Mouse (Mus musculus) frontal cortex, adult 2 months (tissue): Measurements from ENCODE around the gene 1700013F07Rik. TPM values are rescaled to one million over a fixed set of nuclear protein-coding genes. Genes with fewer than 3 reads are reported as not detected.
"Not testable (repeated sequence)": the region's sequence is repeated elsewhere in the genome, so short reads cannot be mapped to it uniquely, and the experiment has no call there.

Source experiments
- DNase-seq, 2 experiments: peaks; one replicate each; pipeline ENCODE4 v3.0.0; 2022; ENCODE audit warnings: low spot score in 1 of 2; ENCODE audit errors: extremely low spot score in 1 of 2
- polyA plus RNA-seq: library from polyadenylated mRNA; depleted of rRNA; stranded (reverse); fragments of >200 nt; gene quantifications from 2 replicates; pipeline ENCODE4 v1.2.3, GENCODE M21; 2012; rRNA removed

The 1700013F07Rik gene
- polyA plus RNA-seq = 1.2 and 1.4 TPM in 2 replicates

DNA sequence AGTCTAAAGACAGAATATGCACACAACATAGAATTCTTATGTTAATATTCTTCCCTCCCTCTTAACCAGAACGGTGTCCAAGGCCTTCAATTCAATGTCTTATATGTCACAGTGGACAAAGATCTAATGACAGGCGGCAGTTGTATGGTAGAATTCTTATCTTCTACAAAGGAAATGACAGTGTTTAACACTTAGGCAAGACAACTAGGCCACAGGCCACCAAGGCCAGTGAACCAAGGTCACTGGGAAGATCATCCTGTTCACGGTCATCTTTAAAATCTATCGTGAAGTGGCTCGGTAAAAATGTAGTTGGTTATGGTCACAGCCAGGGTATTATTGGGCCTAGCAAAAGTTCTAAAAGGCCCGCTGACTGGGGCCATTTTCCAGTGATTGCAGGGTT, at the start of gene 1700013F07Rik:
Gene 1700013F07Rik, plus strand, starts transcription at position 200 of the 400 bp plus-strand sequence.
- no peak for DNase-seq

DNA sequence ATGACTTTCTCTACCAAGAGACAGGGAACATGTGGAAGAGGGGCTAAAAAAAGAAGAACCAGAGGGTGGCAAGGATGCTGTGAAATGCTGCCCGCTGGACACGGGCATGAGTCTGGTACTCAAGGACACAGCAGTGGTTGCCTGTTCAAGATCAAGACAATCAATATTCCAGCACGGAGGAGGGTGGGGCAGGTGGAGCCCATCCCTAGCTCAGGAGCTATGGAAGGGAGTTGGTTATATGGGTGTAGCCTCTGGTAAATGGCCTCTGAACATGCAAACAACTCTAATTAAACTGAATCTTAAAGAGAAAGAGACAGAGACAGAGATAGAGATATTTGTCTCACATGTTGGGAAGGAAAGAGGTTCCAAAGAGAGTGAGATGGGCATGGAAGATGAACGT, 49.2 kb upstream of the 1700013F07Rik start:
- no peak for DNase-seq

DNA sequence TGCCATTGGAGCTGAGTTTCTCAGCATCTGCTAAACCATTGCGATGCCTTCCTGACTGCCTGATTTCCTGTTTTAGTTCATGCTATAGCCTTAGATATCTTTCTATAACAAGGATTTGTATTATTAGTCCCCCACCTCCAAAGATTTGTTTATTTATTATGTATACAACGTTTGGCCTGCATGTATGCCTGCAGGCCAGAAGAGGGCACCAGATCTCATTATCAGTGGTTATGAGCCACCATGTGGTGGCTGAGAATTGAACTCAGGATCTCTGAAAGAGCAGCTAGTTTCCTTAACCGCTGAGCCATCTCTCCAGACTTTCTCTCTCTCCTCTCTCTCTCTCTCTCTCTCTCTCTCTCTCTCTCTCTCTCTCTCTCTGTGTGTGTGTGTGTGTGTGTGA, 44.0 kb upstream of the 1700013F07Rik start:
- no peak for DNase-seq

DNA sequence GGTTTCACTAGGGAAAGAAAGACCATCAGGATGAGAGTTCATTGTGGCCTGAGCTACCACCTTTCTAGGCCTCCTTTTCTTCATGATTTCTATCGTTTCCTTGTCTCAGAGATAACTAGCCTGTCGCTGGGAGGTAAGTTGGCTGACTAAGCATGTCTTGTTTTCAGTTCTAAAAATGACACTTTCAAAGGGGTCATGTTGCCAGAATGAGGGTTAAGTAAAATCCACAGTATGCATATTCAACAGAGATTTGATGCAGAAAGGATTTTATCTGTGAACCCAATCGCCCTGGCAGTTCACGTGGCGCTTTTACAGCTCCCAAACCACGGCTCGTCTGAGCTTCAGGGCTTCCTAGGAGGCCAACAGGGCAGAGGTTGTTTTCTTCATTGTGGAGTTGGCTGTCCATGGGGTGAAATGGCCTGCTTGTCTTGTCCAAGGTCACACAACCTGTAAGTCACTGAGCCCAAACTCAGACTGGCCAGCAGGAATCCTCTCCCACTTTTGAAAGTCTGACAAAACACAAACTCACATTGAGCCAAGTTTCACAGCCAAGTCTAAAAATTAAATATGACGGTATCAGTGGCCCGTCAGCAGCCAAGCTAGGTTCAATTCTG, 39.0 kb upstream of the 1700013F07Rik start:
- DNase-seq = no peak

DNA sequence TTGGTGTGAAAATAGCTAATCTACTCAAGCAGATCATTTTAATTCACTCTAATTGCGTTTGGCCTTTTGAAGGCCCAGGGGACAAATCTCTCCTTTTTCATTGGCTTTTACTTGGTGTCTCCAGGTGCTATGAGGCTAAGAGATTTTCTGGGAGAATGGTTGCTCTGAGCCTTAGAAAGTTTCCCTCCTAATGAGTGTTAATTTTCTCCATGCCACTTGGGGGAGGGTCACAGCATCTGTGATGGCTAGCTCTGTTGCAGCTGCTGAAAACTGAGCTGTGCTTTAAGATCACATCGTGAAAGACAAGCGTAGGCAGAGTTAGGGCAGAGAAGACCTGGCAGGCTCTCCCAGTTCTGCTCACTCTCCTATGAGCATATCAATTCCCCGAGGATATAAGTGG, 38.5 kb upstream of the 1700013F07Rik start:
- DNase-seq = no peak

DNA sequence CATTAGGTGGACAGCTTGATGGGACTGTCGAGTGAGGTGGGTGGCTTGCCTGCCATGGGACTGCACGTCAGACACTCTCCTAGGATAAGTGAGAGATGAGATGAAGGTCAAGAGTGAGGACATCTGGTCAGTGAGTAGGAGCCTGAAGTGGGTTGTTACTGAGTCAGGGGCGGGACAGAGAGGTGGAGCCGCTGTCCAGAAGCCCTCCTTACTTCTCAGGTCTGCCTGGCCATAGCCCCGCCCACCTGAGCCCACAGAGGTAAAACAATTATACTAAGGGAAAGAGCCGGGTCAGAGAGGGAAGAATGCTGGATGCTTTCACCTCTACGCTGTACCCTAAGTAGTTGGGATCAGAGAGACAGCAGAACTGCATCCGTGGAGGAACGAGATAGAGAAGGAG, 36.3 kb upstream of the 1700013F07Rik start:
- DNase-seq = no peak

DNA sequence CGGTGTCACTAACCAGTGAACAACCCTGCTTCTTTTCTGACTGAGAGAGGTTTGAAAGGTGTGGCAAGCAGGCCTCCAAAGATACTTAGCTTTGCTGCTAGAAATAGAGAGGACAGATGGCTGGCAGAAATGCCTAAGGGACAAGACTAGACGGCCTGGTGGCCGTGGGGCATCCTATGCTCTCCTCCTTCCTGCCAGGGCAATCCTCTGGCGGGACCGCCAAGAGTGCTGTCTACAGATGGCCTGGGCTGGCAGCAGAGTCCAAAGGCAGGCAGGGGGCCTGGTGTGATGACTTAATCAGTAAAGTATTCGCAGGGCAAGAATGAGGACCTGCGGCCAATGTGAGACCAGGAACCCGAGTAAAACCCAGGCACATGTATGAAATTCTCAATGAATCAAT, 34.1 kb upstream of the 1700013F07Rik start:
- no peak for DNase-seq

DNA sequence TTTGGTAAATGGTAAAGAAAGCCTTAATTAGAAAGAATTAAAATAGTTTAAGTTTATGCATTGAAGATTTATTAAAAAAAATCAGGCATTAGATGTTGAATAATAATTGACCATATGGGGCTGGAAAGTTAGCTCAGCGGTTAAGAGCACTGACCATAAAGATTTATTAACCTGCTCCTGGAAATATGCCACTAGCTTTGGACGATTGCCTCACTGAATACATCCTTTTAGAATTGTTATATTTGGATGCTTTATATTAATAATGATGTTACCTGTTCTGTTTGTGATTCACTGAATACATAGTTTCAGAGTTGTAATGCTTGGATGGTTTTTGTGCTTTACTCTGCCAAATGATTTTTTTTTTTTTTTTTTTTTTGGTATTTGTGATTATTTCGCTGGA, 32.5 kb upstream of the 1700013F07Rik start:
- DNase-seq = not testable (repeated sequence)

DNA sequence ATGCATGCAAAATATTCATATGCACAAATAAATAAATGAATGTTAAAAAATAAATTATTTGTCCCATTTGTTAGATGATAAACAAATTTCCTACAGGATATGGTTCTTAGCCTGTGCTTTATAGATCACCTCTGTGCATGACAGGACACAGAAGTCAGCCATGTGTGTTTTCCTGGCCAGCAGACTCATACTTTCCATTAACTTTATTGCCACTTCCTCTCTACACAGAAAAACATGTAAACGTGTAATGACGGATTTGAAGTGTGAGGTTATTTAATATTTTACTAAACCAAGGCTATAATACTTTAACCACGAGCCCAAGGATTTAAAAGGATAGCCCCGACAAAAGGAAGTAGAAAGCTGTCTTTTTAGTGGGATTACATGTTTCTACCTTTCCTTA, 30.0 kb upstream of the 1700013F07Rik start:
- DNase-seq = no peak

DNA sequence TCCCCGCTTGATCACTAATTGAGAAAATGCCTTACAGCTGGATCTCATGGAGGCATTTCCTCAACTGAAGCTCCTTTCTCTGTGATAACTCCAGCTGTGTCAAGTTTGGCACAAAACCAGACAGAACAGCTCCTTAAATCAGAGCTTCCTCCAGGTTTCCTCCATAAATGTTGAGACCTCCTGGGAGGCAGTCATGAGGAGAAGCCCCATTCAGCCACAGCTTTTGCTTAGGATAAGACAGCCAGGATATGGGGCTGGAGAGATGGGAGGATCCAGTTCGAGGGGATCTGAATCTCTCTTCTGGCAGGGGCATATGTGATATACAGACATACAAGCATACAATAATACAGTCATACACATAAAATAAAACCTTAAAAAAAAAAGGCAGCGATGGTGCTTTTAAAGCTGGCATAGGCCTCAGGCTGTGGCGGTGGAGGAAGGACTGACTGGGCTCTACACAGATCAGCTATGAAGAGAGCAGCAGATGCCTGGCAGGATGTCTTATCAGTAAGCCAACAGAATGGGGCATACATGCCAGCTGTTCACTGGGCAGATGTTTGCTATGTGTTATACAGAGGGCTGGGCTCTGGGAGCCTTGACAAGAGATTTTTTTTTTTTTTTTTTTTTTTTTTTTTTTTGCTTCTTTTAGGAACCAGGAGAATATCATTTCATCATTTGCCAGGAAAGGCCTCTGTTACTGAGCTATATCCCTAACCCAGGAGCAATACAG, 25.0 kb upstream of the 1700013F07Rik start:
- no peak for DNase-seq

DNA sequence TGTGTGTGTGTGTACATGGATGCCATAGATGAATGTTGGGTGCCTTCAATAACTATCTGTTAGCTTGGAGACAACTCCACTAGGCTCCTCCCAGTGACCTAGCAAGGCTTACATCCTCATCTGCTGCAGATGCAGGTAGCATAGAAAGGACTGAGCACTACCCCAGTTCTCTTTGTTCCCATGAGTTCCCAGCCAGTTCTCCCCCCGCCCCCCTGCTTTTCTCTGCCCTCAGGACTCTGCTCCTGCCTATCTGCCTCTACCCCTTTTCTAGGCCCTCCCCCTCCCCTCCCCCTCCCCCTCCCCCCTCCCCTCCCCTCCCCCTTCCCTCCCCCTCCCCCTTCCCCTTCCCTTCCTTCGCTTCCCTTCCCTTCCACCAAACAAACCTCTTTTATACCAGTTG, 23.8 kb upstream of the 1700013F07Rik start:
- no peak for DNase-seq

DNA sequence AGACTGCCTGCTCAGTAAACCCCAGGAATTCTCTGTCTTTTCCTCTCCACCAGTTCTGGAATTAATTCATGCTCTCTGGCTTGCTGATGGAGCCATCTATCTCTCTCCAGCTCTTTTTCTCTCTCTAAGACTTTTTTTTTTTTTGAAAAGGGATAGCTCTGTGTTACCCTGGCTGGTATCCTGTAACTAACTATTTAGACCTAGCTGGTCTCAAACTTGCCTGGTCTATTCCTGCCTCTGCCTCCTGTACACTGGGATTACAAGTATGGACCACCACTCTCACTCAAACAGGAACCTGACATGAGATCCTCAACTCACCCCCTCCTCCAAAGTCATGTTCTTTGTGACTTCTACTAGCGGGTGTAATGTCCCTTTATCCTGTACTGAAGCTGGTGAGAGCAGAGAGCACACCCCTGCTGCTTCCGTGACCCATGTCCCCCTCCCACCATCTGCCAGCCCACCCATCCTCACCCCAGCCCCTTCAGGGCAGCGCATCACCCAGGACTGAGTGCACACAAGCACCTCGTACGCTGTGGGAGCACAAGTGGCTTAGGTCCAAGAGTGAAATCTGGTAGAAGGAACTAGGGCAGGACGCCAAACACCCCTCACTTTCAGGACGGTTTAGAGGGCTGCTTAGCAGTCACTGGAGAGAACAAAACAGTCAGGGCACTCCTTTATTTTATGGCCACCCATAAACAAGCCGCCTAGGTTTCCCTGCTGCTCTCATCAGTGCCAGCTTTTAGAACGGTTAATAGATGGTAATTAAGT, 23.1 kb upstream of the 1700013F07Rik start:
- peak in 1 of 2 experiments; percentile 43 for DNase-seq

DNA sequence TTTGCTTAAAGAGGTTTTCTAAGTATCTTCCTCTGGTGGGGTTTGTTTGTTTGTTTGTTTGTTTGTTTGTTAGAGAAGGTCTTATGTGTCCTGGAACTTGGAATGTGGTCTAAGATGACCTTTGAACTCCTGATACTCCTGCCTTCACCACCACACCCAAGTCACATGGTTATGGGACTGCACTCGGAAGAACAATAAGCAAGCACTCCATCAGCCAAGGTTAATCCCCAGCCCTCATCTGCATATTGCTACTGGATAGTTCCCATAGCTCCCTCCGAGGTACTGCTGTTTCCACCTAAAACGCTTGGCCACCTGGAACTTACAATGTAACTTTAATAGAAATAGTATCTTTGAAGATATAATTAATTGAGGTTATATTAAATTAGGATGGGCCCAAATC, 20.5 kb upstream of the 1700013F07Rik start:
- DNase-seq = no peak

DNA sequence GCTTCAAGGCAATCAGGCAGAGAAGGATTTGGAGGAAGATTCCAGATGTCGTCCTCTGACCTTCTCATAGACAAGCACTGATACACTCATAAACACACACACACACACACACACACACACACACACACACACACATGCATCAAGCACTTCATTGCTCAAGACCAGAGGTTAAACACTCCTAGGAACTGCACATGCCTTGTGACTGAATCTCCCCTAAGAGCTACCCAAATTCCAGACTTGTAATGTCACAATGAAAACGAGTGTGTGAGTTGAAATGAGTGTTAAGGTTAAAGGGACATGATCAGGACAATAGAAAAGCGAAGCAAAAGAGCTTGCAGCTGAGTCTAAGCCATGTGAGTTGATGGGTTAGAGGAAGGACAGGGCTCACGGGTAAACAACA, 15.7 kb upstream of the 1700013F07Rik start:
- DNase-seq = no peak

DNA sequence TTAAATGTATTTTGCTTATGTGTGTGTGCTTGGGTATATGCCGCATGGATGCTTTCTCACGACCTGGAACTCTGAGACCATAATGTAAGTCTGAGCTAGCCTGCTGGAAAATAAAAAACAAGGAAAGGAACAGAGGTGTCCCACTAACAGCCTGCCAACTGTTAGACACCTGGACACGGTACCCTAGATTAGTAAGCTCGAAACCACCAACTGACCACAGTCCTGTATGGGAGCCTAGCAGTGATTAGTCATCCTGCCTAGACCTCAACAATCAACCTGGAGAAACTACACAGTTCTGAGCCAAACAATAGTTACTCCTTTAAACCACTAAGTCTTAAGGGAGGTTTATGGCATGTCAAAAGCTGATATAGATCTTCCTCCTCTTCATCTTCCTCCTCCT, 10.5 kb upstream of the 1700013F07Rik start:
- DNase-seq = no peak

DNA sequence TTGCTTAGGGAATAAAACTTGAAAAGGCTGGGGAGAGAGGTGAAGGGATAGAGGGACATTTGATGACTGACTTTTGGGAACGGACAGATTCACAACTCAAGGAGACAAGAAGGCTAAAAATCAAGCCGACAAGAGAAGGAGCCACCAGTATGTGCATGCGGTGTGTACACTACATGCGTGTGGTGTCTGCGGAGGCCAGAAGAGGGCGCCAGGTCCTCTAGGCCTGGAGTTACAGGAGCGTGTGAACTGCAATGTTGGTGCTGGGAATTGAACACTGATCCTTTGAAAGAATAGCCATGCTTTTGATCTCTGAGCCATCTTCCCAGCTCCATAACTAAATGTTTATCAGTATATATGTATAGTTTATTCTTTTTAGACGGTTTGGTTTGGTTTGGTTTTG, 5.5 kb upstream of the 1700013F07Rik start:
- DNase-seq = no peak

DNA sequence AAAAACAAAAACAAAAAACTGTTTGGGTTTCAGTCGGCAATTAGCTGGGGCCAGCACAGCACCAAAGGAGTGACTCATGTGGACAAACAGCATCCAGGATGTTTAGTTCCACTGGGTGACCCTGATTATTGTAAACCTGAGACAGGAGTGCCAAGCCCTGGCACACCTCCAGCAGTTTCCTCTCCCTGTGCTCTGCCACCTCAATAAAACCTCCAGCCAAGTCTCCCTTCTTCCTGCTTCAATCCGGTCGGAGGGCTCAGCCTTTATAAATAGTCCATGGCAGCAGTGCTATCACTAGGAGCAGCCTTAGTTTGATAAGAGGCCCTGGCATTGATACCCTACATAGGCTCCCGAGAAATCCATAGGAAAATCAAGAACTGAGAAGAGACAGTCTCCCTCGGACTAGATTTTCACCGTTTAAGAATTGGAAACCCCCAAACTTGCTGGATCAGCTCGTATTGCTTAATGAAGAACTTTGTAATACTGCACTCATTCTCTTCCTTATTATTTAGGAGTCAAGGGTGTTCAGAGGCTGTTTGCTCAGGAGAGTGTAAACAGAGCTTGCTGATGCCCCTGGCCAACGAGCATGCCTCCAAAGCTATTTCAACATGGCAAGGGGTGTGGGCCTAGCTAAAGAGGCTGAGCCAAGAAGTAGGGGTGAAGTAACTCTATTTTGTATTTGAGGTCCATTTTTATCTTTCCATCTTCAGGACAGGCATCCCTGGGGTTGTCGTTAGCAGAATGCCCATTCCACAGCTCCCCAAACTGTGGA, 650 bp upstream of the 1700013F07Rik start:
- DNase-seq = no peak

DNA sequence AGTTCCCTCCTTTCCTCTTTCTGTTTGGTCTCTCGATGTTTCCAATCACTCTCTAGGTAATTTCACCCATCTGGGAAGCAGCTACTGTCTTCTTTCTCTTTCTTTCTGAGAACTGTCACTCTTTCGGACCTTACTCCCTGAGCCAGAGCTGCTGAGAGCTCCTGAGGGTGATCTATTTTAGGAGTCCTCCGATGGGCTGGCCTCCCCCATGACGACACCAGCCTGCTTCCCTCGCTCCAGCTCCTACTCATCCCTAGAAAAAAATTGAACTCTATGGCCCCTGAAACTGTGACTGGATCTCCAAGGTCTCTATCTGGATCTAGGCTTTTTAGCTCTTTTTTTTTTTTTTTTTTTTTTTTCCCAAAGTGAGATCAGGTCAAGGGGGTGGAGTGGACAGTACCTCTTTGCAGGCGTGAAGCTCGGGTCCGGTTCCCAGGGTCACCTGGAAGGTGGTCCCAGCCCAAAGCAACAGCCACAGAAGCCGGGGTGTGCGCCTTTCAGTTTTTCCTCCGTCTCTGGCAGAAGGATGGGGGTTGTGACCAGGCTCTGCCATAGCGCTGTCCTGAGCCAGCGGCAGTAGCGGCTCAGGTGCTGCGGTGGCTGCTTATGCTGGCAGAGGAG, 2.1 kb downstream of the 1700013F07Rik start:
- no peak for DNase-seq

DNA sequence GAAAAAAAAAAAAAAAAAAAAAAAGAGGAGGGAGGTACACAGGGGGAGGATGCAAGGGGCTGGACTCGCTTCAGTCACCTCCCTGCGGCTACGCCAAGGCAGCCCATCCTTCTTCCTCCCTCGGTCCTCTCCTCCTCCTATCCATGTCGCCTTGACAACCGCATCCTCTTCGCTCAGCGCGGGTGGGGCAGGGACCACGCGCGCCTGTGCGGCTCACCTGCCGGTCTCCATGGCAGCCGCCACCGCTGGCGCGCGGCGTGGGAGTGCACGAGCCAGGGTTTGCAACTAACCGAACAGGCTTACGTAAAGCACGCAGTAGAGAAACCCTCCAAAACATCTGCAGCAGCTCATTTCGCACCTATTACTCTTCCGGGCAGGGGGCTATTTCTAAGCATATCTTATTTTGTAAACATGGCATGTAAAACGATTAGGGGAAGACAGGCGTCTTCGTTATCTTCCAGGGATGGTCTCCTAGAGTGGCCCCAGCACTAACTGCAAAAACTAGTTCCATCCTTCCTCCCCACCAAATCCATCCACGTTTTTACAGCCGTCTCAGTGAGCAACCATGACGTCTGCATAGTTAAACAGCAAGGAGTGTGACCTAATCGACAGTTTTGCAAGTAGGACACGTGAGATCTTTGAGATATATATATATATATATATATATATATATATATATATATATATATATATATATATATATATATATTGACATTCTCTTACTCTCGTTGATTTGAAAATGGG, 2.7 kb downstream of the 1700013F07Rik start, which contains the start of gene 5330417C22Rik:
Gene 5330417C22Rik, minus strand, starts transcription at position 20 of the 744 bp plus-strand sequence.
- DNase-seq = peak; percentile 91 to 92

DNA sequence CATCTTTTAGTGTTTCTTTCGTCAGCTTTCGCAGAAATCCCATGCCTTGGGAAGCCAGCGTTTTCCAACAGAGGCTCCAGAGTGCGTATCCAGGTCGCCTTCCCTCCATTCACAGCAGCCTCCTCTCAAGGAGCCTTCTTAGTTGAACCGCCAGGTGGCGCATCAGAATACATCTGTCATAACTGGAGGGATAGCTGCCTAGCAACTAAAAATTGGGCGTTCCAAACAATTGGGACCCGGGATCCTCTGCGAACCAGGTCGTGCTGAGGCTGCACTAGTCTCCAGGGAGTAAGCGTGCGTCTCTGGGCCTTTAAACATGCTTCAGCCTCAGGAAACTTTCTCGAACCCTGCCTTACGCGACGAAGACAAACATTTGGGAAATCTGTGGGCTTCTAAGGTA, 3.4 kb downstream of the 1700013F07Rik start:
- peak; percentile 89 to 95 for DNase-seq
